Mouse (Mus musculus): ENCODE results near the gene Mex3a.

The Mex3a gene

GRCm38 (mm10) chr3:88532299-88532674, at the start of gene Mex3a:
Gene Mex3a (plus strand): TSS chr3:88532395.
- peak; percentile 51 for DNase-seq

- DNase-seq: no peak
Measured at GRCm38 (mm10) chr3:88483141-88483540, 49.1 kb upstream of the Mex3a start.

- DNase-seq: peak; percentile 74
Measured at GRCm38 (mm10) chr3:88483621-88484020, 48.6 kb upstream of the Mex3a start.

GRCm38 (mm10) chr3:88484597-88485316, 47.4 kb upstream of the Mex3a start:
- DNase-seq: no peak

GRCm38 (mm10) chr3:88486043-88486442, 46.2 kb upstream of the Mex3a start:
- no peak for DNase-seq

GRCm38 (mm10) chr3:88486887-88487286, 45.3 kb upstream of the Mex3a start:
- no peak for DNase-seq

- DNase-seq: no peak
Measured at GRCm38 (mm10) chr3:88487396-88487795, 44.8 kb upstream of the Mex3a start.

- no peak for DNase-seq
Measured at GRCm38 (mm10) chr3:88493706-88494582, 38.3 kb upstream of the Mex3a start.

GRCm38 (mm10) chr3:88494836-88495628, 37.2 kb upstream of the Mex3a start:
- DNase-seq: peak; percentile 46

GRCm38 (mm10) chr3:88495741-88496415, 36.3 kb upstream of the Mex3a start:
- peak; percentile 53 for DNase-seq

- DNase-seq: no peak
Measured at GRCm38 (mm10) chr3:88499580-88499979, 32.6 kb upstream of the Mex3a start.

- no peak for DNase-seq
Measured at GRCm38 (mm10) chr3:88500087-88500486, 32.1 kb upstream of the Mex3a start.

GRCm38 (mm10) chr3:88500655-88501365, 31.4 kb upstream of the Mex3a start:
- DNase-seq: no peak

GRCm38 (mm10) chr3:88501366-88502030, 30.7 kb upstream of the Mex3a start:
- DNase-seq: no peak

GRCm38 (mm10) chr3:88502031-88502571, 30.1 kb upstream of the Mex3a start:
- DNase-seq: peak; percentile 72

GRCm38 (mm10) chr3:88502641-88503504, 29.3 kb upstream of the Mex3a start:
- DNase-seq: peak; percentile 94

- no peak for DNase-seq
Measured at GRCm38 (mm10) chr3:88503505-88503863, 28.7 kb upstream of the Mex3a start.

- no peak for DNase-seq
Measured at GRCm38 (mm10) chr3:88503881-88504746, 28.1 kb upstream of the Mex3a start.

GRCm38 (mm10) chr3:88505081-88505480, 27.1 kb upstream of the Mex3a start:
- DNase-seq: no peak

All from cerebellum, adult 9-11 months (tissue).